Mouse (Mus musculus) adrenal gland, postnatal 14 days (tissue): ENCODE results near the gene Arih1. TPM values are rescaled to one million over a fixed set of nuclear protein-coding genes. Genes with fewer than 3 reads are reported as not detected.

Experiments
- total RNA-seq: library from RNA; stranded (reverse); gene quantifications from 2 replicates; pipeline ENCODE4 v1.2.3, GENCODE M21; 2021

Arih1 gene
- total RNA-seq, 1 experiment from 2014 or later = 107 TPM

Other genes starting within 250 kb of the Arih1 start
- gene Adpgk, start 195.1 kb downstream of the Arih1 start, total RNA-seq = 24.9 and 28.8 TPM in 2 replicates
- gene Bbs4, start 133.1 kb downstream of the Arih1 start, total RNA-seq = 7.2 and 8.7 TPM in 2 replicates
- gene Hexa, start 52.9 kb upstream of the Arih1 start, total RNA-seq = 81.3 and 83.2 TPM in 2 replicates
- 0.82 and 1.7 TPM in 2 replicates for gene Tmem202, start 53.2 kb upstream of the Arih1 start, total RNA-seq
- gene Celf6, start 91.3 kb upstream of the Arih1 start, total RNA-seq = 4.3 and 6.9 TPM in 2 replicates
- gene Parp6, start 130.7 kb upstream of the Arih1 start, total RNA-seq = 30.2 and 37.3 TPM in 2 replicates
- gene Pkm, start 169.8 kb upstream of the Arih1 start, total RNA-seq = 647 and 658 TPM in 2 replicates
- gene Gramd2, start 193.5 kb upstream of the Arih1 start, total RNA-seq = 0.26 and 0.52 TPM in 2 replicates